Mouse (Mus musculus) midbrain, embryonic 13.5 days (tissue): ENCODE measurements around the gene Ccpg1. TPM values are rescaled to one million over a fixed set of nuclear protein-coding genes. Genes with fewer than 3 reads are reported as not detected.

Experiments used
- ATAC-seq: fragments of 200-750 bp; cut with Nextera tagmentation; 2 replicates; pipeline ENCODE4 v1.8.0; 2017; ENCODE audit warnings: mild to moderate bottlenecking, moderate TSS enrichment, moderate library complexity
- H3K27ac ChIP-seq: fragments of 300-500 bp; sonication (generic); 2 replicates; pipeline ENCODE4 v1.5.1; 2015; ENCODE audit warnings: inconsistent platforms, mild to moderate bottlenecking, moderate library complexity
- H3K27me3 ChIP-seq: fragments of 300-500 bp; sonication (generic); 2 replicates; pipeline ENCODE4 v1.6.1; 2015; ENCODE audit warnings: mild to moderate bottlenecking, inconsistent platforms
- H3K36me3 ChIP-seq: fragments of 300-500 bp; sonication (generic); 2 replicates; pipeline ENCODE4 v1.6.1; 2015; ENCODE audit warnings: mild to moderate bottlenecking, inconsistent platforms
- H3K4me1 ChIP-seq: fragments of 300-500 bp; sonication (generic); replicated peaks from 2 replicates; pipeline ENCODE4 v1.6.1; 2015; ENCODE audit warnings: inconsistent platforms
- H3K4me2 ChIP-seq: fragments of 300-500 bp; sonication (generic); replicated peaks from 2 replicates; pipeline ENCODE4 v1.6.1; 2015; ENCODE audit warnings: moderate library complexity, mild to moderate bottlenecking, inconsistent platforms
- H3K4me3 ChIP-seq: fragments of 300-500 bp; sonication (generic); replicated peaks from 2 replicates; pipeline ENCODE4 v1.5.1; 2015; ENCODE audit warnings: mild to moderate bottlenecking, inconsistent platforms
- H3K9ac ChIP-seq: fragments of 300-500 bp; sonication (generic); replicated peaks from 2 replicates; pipeline ENCODE4 v1.6.1; 2015; ENCODE audit warnings: mild to moderate bottlenecking, inconsistent platforms
- H3K9me3 ChIP-seq: fragments of 300-500 bp; sonication (generic); 2 replicates; pipeline ENCODE4 v1.6.1; 2016; ENCODE audit warnings: mild to moderate bottlenecking, inconsistent platforms
- WGBS: fragments of 180-500 bp; shearing (Covaris S2); methylation state at CpG from one replicate; pipeline ENCODE4 v1.1.7; 2015; 5-methylcytosine and 5-hydroxymethylcytosine counted together
- polyA plus RNA-seq: library from polyadenylated mRNA; unstranded; fragments of >200 nt; fragmentation: Nextera tagmentation; extraction: Ambion mirVana; gene quantifications from 2 replicates; pipeline ENCODE4 v1.2.1, GENCODE M21; 2015

Ccpg1 gene
- polyA plus RNA-seq, 1 experiment from 2014 or later, result 45.2 TPM

DNA sequence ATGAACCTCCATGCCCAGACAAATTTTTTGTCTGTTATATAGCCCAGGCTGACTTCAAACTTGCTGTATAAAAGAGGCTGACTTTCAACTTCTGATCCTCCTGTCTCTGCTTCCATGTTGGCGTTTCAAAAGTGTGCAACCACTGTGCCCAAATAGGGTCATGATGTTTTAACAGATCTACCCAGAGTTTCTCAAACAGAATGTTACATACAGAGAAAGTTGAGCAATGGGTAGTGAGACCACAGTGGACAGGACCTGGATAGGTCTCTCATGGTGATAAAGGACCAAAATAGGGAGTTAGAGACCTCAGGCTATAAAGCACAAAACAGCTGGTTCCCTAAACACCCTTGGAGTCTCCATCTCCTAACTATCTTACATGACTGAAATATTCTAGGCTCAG lies 45.2 kb downstream of the Ccpg1 start:
- Histone ChIP-seq H3K27ac (no peak overlapping the region), H3K27me3 (no peaks in the 10 kb centered on the region), H3K4me2 (no peak overlapping the region), H3K9me3 (no peaks in the 10 kb centered on the region), H3K4me3 (no peak overlapping the region), H3K4me1 (no peaks in the 10 kb centered on the region), H3K9ac (no peak overlapping the region), H3K36me3 (peaks cover 52% of the 10 kb centered on the region)
- 95% methylated on average over 1 of the region's 1 CpGs for WGBS
- no peak for ATAC-seq

DNA sequence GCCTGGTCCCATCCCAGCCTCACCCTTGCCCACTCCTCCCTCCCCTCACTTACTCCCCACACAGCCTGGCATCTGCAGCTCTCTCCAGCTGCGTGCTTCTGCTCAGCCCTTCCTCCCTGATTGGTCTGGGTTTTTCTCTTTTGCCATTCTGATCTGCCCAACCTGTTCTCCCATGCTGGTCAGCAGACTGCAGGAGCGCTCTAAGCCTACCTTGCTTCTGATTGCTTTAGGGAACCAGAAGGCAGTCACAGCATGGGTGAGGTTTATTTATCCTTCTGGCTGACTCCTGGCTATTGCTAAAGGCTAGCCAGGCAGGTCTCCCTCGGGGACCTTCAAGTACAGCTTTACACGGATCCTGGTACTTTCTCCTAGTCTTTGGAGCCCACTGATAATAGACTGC lies 46.2 kb downstream of the Ccpg1 start:
- no peak for ATAC-seq
- H3K9ac ChIP-seq, result no peak overlapping the region
- peaks cover 60% of the 10 kb centered on the region for H3K36me3 ChIP-seq
- no peaks in the 10 kb centered on the region for H3K9me3 ChIP-seq
- no peak overlapping the region for H3K4me2 ChIP-seq
- WGBS, result 74% methylated on average over 4 of the region's 4 CpGs
- no peak overlapping the region for H3K4me3 ChIP-seq
- no peak overlapping the region for H3K27ac ChIP-seq
- no peaks in the 10 kb centered on the region for H3K4me1 ChIP-seq
- H3K27me3 ChIP-seq, result no peaks in the 10 kb centered on the region

DNA sequence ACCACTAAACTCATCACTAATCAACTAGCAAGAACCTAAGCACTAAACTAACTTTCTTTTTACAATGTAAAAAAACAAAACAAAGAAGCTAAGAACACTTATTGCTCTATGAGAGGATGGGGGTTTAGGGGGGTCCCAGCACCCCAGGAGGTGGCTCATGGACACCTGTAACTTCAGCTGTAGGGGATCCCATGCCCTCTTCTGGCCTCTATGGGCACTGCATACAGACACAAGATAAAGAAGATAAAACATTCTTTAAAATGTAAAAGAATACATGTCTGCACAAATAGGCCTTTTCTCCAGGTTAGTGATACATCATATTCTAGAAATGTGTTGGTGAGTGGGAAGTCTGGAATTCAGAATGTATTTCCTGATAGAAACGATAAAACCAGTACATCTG lies 48.2 kb downstream of the Ccpg1 start:
- H3K4me1 ChIP-seq, result peaks cover under 1% of the 10 kb centered on the region
- no peak overlapping the region for H3K4me2 ChIP-seq
- H3K36me3 ChIP-seq, result peaks cover 59% of the 10 kb centered on the region
- H3K4me3 ChIP-seq, result no peak overlapping the region
- no peaks in the 10 kb centered on the region for H3K27me3 ChIP-seq
- H3K27ac ChIP-seq, result no peak overlapping the region
- no peak overlapping the region for H3K9ac ChIP-seq
- 94% methylated on average over 1 of the region's 1 CpGs for WGBS
- H3K9me3 ChIP-seq, result no peaks in the 10 kb centered on the region
- no peak for ATAC-seq

DNA sequence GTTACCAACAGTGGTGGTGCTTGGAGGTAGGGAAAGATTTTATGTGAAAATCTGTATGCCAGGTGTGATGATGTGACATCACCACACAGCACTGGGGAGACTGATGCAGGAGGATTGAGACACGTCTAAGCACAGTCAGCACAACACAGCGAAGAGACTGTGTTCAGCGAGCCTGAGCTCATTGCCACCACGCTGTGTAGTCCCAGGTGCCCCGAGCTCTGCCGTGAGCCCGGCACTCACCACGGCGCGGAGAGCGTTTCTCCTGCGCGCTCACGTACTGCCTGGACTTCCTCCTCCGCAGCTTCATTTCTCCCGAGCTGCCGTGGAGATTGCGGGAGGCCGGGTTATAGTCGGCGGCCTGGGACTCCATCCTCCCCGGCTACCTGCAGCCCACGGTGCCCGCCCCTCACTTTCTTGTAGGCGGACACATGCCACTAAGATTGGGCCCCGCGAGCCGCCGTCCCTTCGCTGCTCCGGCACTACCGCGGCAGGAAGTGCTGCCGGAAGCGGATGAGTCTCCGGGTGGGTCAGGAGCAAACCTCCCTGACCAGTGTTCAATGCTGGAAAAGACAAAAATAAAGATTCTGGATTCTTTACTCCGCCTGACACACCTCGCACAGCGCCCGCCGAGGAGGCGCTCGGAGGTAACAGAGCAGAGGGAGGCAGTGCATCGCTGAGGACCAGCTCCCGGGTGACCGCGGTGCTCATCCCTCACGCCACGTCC lies 54.2 kb downstream of the Ccpg1 start:
- peak; percentile 94 for ATAC-seq
- Histone ChIP-seq H3K4me3 (peak overlapping the region; percentile 86), H3K27ac (peak overlapping the region; percentile 81), H3K4me1 (peaks cover 19% of the 10 kb centered on the region), H3K9ac (peak overlapping the region; percentile 82), H3K27me3 (no peaks in the 10 kb centered on the region), H3K4me2 (peak overlapping the region; percentile 77), H3K36me3 (peaks cover 10% of the 10 kb centered on the region), H3K9me3 (no peaks in the 10 kb centered on the region)
- under 1% methylated on average over 49 of the region's 49 CpGs for WGBS

DNA sequence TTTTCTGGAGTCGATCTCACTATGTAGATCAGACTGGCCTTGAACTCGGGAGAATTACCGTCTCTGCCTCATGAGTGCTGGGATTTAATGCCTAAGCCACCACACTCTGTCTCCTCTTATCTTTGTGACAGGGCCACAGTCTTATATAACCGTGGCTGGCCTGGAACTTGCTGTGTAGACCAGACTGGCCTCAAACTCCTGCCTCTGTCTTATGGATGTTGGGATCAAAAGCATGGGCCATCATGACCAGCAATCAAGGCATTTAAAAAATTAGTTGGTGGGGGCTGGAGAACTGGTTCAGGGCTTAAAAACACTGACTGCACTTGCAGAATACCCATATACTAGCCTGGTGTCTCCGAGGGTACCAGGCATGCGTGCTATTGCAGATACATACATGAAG lies 54.9 kb downstream of the Ccpg1 start, which contains the start of gene Pigb:
Gene Pigb, minus strand, starts transcription at position 299 of the 400 bp plus-strand sequence.
- H3K4me1 ChIP-seq, result peaks cover 26% of the 10 kb centered on the region
- H3K4me3 ChIP-seq, result peak within 1 kb of the TSS; percentile 86
- peak within 1 kb of the TSS; percentile 77 for H3K4me2 ChIP-seq
- peak within 1 kb of the TSS; percentile 81 for H3K27ac ChIP-seq
- peaks cover 9% of the 10 kb centered on the region for H3K36me3 ChIP-seq
- no peaks in the 10 kb centered on the region for H3K27me3 ChIP-seq
- H3K9me3 ChIP-seq, result no peaks in the 10 kb centered on the region
- H3K9ac ChIP-seq, result peak within 1 kb of the TSS; percentile 82
- WGBS, result 35% methylated on average over 6 of the region's 6 CpGs
- no peak for ATAC-seq

DNA sequence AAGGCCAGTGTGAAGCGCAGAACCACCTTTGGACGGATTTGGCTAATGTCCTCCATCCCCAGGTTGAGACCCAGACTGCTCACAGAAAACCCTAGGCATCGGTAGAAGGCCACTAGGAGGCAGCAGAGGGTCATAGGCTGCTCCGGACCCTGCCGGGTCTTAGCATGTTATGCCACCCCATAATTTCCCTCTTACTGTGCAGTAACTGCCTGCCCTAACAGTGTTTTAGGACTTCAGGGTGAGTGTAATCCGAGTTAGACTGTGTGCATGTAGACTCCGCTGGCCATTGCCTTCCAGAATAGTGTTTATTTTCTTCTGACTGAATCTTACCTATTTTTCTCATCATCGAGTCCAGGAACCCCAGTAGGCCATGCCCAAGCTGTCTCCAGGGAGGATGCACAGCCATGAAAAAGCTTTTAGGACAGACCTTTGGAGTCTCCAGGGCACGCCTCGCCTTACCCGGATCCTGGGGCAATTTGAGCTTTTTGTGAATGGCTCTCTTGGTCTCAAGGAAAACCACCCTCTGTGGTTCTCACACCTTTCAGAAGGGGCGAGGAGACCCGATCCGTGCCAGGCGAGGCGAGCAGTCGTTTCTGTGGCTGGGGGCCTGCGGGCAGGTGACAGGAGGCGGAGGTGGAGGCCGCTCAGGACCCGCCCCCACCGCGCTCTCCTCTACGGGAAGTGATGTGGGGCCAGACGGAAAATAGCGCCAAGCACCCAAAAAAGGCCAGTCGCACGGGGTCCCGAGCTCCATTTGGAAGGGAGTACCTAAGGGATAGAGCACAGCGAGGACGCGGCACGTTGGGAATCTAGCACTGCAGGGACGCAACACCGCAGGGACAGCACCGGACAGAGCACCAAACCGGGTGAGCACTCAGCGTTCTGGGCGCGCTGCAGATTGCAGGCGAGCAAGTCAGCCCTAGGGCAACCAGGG lies 59.2 kb downstream of the Ccpg1 start, which contains the start of gene Rab27a:
Gene Rab27a, plus strand, starts transcription at position 709 of the 934 bp plus-strand sequence.
- WGBS, result 2% methylated on average over 41 of the region's 41 CpGs
- peak within 1 kb of the TSS; percentile 90 for H3K4me2 ChIP-seq
- no peaks in the 10 kb centered on the region for H3K9me3 ChIP-seq
- peaks cover 28% of the 10 kb centered on the region for H3K4me1 ChIP-seq
- peak within 1 kb of the TSS; percentile 46 for H3K4me3 ChIP-seq
- peak within 1 kb of the TSS; percentile 71 for H3K9ac ChIP-seq
- H3K36me3 ChIP-seq, result no peaks in the 10 kb centered on the region
- ATAC-seq, result peak; percentile 44
- peaks cover 3% of the 10 kb centered on the region; the same call in 1 of the 2 replicates for H3K27me3 ChIP-seq
- no peak within 1 kb of the TSS for H3K27ac ChIP-seq

DNA sequence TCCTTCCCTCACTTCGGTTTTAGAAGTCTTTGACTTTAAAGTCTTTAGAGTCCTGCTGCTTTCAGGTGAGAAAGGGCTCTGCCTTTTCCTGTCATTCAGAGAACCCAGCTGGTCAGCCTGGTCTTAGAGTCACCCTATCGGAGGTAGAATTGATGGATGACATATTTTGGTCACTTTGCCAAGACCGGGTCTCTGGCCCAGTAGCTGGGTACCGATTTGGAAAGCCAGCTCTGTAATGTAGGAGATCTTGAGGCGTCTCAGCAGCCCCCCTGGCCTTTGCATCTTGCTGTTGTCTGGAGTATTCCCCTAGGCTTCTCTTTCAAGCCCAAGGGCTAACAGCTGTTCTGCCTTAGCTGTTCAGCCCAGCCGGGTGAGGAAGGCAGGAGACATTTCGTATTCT lies 60.0 kb downstream of the Ccpg1 start:
- H3K27ac ChIP-seq, result no peak overlapping the region
- no peaks in the 10 kb centered on the region for H3K36me3 ChIP-seq
- H3K4me2 ChIP-seq, result peak overlapping the region; percentile 90
- no peaks in the 10 kb centered on the region for H3K9me3 ChIP-seq
- peaks cover 25% of the 10 kb centered on the region for H3K4me1 ChIP-seq
- peak; percentile 31; the same call in 1 of the 2 replicates for ATAC-seq
- H3K27me3 ChIP-seq, result peaks cover 3% of the 10 kb centered on the region; the same call in 1 of the 2 replicates
- WGBS, result 13% methylated on average over 7 of the region's 7 CpGs
- peak overlapping the region; percentile 46 for H3K4me3 ChIP-seq
- peak overlapping the region; percentile 71 for H3K9ac ChIP-seq

DNA sequence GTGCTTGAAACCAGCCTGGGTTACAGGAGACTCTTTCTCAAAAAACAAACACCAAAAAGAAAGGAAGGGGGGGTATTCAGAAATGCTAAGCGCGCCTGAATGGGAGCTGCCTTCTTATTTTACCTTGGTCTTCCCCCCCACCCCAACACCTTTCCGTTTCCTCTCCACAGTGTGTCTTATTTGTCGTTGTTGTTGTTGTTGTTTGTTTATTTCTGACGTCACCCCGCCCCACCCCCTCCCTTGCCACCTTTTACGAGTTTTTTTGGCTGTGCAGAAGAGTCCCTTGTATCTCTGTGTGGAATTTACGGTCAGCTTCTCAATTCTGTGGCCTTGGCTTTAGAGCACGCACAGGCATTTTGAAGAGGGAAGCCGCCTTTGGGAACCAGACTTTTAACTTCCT lies 60.5 kb downstream of the Ccpg1 start:
- WGBS, result 80% methylated on average over 10 of the region's 10 CpGs
- Histone ChIP-seq H3K4me3 (peak overlapping the region; percentile 46; the same call in 1 of the 2 replicates), H3K27me3 (peaks cover 3% of the 10 kb centered on the region; the same call in 1 of the 2 replicates), H3K9me3 (no peaks in the 10 kb centered on the region), H3K27ac (no peak overlapping the region), H3K4me1 (peaks cover 24% of the 10 kb centered on the region), H3K36me3 (no peaks in the 10 kb centered on the region), H3K4me2 (peak overlapping the region; percentile 90), H3K9ac (no peak overlapping the region)
- ATAC-seq, result no peak

DNA sequence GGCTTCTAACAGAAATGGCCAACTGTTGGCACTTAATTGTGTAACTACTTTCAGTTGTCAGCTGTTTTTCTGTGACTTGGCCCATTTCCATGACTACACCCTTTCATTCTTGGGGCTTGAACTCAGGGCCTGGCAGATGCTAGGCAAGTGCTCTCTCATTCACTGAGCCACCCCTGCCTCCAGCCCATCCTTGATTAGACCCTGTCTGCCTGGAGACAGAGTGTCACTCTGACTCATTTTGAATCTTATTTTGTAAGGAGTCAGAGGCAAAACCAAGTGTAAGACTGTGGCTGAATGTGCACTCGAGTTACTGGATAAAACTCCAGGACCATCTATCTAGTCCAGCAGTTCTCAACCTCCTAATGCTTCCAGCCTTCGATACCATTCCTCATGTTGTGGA lies 62.7 kb downstream of the Ccpg1 start:
- Histone ChIP-seq H3K4me2 (no peak overlapping the region), H3K9ac (no peak overlapping the region), H3K27me3 (peaks cover 3% of the 10 kb centered on the region; the same call in 1 of the 2 replicates), H3K4me1 (peaks cover 26% of the 10 kb centered on the region), H3K4me3 (no peak overlapping the region), H3K27ac (no peak overlapping the region), H3K36me3 (no peaks in the 10 kb centered on the region), H3K9me3 (no peaks in the 10 kb centered on the region)
- no peak for ATAC-seq
- 88% methylated on average over 2 of the region's 2 CpGs for WGBS

DNA sequence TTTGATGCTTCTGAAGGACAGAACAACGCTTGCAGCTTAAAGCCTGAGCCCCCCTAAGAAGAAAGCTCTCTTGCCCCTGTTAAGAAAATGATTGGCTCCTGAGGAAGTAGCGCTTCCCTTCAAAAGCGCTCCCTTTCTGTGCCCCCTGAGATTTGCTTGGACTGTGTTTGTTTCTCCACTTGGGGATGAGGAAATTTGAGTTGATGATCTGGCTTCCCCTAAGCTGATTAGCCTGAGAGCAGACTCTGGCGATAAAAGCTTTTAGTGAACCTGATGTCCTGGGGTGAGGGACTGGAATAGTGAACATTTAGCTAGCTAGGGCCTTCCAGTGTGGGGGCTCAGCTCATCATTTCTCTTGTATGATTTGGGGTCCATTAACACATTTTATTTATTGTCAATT lies 63.7 kb downstream of the Ccpg1 start:
- no peak overlapping the region for H3K9ac ChIP-seq
- peaks cover 26% of the 10 kb centered on the region for H3K4me1 ChIP-seq
- no peak overlapping the region for H3K4me2 ChIP-seq
- 10% methylated on average over 4 of the region's 4 CpGs for WGBS
- H3K27ac ChIP-seq, result no peak overlapping the region
- no peak overlapping the region for H3K4me3 ChIP-seq
- no peak for ATAC-seq
- peaks cover 3% of the 10 kb centered on the region; the same call in 1 of the 2 replicates for H3K27me3 ChIP-seq
- H3K9me3 ChIP-seq, result no peaks in the 10 kb centered on the region
- no peaks in the 10 kb centered on the region for H3K36me3 ChIP-seq

DNA sequence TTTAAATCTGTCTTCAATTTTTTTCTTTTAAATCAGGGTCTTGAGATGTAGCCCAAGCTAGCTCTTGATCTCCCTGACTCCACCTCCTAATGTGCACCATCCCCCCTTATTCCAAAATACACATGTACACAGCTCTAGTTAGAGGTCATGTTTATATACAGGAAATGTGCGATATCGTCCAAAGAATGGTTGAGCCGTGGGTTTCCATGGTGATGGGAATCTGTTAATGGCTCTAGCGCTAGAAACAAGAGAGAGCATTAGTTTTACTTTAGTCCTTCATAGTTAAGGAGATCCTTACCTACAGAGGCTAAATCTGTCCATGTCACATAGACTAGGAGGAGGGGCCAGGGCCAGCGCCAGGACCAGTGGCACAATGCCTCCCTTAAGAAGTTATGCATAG lies 64.6 kb downstream of the Ccpg1 start:
- Histone ChIP-seq H3K36me3 (no peaks in the 10 kb centered on the region), H3K9ac (no peak overlapping the region), H3K4me3 (no peak overlapping the region), H3K9me3 (no peaks in the 10 kb centered on the region), H3K4me2 (no peak overlapping the region), H3K27me3 (peaks cover 3% of the 10 kb centered on the region; the same call in 1 of the 2 replicates), H3K27ac (no peak overlapping the region), H3K4me1 (peaks cover 17% of the 10 kb centered on the region)
- no peak for ATAC-seq
- WGBS, result 63% methylated on average over 5 of the region's 5 CpGs

DNA sequence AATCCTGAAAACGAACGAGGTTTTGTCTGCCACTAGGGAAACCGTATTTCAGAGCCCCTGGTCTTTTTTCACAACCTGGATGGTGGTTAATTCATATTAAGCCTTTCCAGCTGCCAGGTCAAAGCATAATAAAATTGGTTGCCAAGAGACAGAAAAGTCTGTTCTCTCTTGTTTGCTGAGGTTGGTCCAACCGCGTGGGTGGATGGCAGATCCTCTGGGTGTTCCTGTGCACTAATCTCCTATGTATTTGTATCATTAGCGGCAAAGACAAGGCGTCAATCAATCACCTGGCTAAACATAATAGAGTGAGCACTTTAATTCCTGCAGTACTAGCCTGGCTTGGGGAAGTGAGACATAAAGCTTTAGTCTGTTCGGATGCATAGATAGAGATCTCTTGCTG lies 65.4 kb downstream of the Ccpg1 start:
- Histone ChIP-seq H3K4me3 (no peak overlapping the region), H3K36me3 (no peaks in the 10 kb centered on the region), H3K4me1 (peaks cover 10% of the 10 kb centered on the region), H3K4me2 (no peak overlapping the region), H3K27me3 (no peaks in the 10 kb centered on the region), H3K27ac (no peak overlapping the region), H3K9me3 (no peaks in the 10 kb centered on the region), H3K9ac (no peak overlapping the region)
- 48% methylated on average over 8 of the region's 8 CpGs for WGBS
- no peak for ATAC-seq
